Mouse (Mus musculus) bone marrow, adult 2 months (tissue): ENCODE data around the gene Uggt1.

ENCODE experiments used
- CTCF ChIP-seq: fragments of 200-500 bp; IDR thresholded peaks from 2 replicates; pipeline ENCODE4 v1.5.1; 2011; ENCODE audit warnings: low read length, control low read depth; ENCODE audit not compliant: control insufficient read depth, insufficient read depth
- POLR2A ChIP-seq: fragments of 200-500 bp; IDR thresholded peaks from 2 replicates; pipeline ENCODE4 v1.6.1; 2011; ENCODE audit warnings: low read depth, mild to moderate bottlenecking, control low read depth, low read length, borderline replicate concordance; ENCODE audit not compliant: control insufficient read depth

DNA sequence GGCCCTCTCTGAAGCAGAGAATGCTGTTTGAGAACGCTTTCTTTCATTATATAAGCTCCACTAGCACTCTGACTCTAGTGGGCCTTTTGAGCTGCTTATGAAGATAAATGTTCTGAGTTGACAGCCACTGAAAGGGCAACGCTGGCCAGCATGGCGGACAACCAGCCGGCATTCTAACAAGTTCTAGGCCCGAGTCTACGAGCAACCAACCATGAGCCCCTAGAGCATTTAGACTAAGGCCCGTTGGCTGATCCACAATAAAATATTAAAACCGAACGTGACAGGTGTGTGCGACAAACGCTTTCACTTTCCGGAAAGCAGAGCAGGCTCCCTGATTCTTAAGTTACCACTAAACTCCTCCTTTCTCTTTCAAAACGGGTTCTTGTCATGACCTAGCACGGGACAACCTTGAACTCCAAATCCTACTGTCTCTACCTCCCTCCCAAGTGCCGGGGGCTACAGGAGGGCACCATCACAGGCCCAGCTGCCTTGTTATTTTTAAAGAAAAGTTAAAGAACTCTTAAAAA lies 2.6 kb downstream of the Uggt1 start:
- TF ChIP-seq CTCF, result no peak
- no peak for TF ChIP-seq POLR2A
